Mouse (Mus musculus): Measurements from ENCODE around the gene Ctcfl. TPM values are rescaled to one million over a fixed set of nuclear protein-coding genes. Genes with fewer than 3 reads are reported as not detected.

Gene Ctcfl
- polyA plus RNA-seq (2012; rRNA removed; ENCODE audit: low replicate concordance), result 0.05 TPM in 1 of 2 replicates, not detected in the other

DNA sequence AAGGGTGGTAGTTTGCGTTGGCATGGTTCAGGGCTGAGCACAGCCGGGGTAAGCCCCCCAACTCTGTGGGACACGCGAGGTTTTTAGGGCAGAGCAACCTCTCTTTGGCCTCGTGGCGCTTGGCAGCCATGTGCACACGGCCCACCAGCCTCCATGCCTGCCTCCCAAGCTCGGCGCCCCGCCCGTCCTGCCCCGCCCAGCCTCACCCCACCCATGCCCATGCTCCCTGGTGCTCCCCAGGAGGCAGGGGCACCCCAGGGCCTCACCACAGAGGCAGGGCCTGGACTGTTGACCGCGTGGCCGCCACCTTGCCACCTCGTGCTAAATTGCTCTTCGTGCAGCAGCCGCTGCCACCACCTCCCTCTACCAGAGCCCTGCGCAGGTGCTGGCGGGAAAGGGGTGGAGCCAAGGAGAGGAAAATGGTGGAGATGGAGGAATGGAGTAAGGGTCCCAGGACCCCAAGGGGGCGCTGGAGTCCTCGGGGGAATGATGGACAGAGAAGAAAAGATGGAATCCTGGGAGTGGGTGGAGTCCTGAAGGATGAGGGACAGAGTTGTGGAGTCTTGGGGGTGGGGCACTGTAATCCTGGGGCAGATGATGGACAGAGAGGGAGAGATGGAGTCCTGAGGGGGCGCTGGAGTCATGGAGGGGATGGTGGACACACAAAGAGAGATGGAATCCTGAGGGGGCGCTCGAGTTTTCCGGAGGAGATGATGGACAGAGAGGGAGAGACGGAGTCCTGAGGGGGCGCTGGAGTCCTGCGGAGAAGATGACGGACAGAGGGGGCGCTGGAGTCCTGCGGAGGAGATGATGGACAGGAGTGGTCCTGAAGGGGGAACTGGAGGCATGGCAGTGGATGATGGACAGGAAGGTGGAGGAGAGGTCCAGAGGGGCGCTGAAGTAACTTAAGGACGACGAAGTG, at the start of gene Ctcfl:
TSS of gene Ctcfl (minus strand) at position 503 of the 922 bp plus-strand sequence.

GRCm38 (mm10) chr2:173152436-173153151, 33.3 kb upstream of the Ctcfl start, which contains the start of gene Pck1:
Gene Pck1, plus strand, starts transcription at chr2:173153048.

Other genes with a start within 250 kb of the Ctcfl start
- gene Bmp7, start 179.2 kb downstream of the Ctcfl start, polyA plus RNA-seq (2012; rRNA removed; ENCODE audit: low replicate concordance), result 11.0 and 17.1 TPM in 2 replicates
- gene Spo11, start 141.8 kb downstream of the Ctcfl start, polyA plus RNA-seq (2012; rRNA removed; ENCODE audit: low replicate concordance), result 0.15 and 0.19 TPM in 2 replicates
- 38.2 and 39.6 TPM in 2 replicates for gene Rae1, start 119.4 kb downstream of the Ctcfl start, polyA plus RNA-seq (2012; rRNA removed; ENCODE audit: low replicate concordance)
- 117 and 146 TPM in 2 replicates for gene Rbm38, start 99.0 kb downstream of the Ctcfl start, polyA plus RNA-seq (2012; rRNA removed; ENCODE audit: low replicate concordance)
- gene Pck1, start 33.5 kb upstream of the Ctcfl start, polyA plus RNA-seq (2012; rRNA removed; ENCODE audit: low replicate concordance), result 11.5 and 104 TPM in 2 replicates
- 10.7 and 36.9 TPM in 2 replicates for gene Zbp1, start 99.4 kb upstream of the Ctcfl start, polyA plus RNA-seq (2012; rRNA removed; ENCODE audit: low replicate concordance)
- 73.3 and 77.1 TPM in 2 replicates for gene Pmepa1, start 157.0 kb upstream of the Ctcfl start, polyA plus RNA-seq (2012; rRNA removed; ENCODE audit: low replicate concordance)